ENCODE assay signal across 14 mouse cellular contexts in genomic region chr19:7729543-7729942, GRCm38 (mm10). TPM values are rescaled to one million over a fixed set of nuclear protein-coding genes. Genes with fewer than 3 reads are reported as not detected.
A peak's percentile ranks its signal among the peaks of the same experiment; 100 is the strongest.
DNase-seq lines count a peak whose midpoint lies in the region; ATAC-seq and TF ChIP-seq lines count a peak whose summit lies in the region.
"Had no signal": no experiment of that assay in that cellular context is flagged by ENCODE, and none has a peak within 500 bp of the region (broad histone marks: within the 10 kb centered on the region; RNA-seq: fewer than 3 reads in every experiment).

No protein-coding gene starts in this region.

- H3K4me2 ChIP-seq in lung, postnatal 0 days (replicated peaks; ENCODE audit: low read depth, low read length) = no peak overlapping the region
- H3K4me2 ChIP-seq: heart, embryonic 11.5 days; limb, embryonic 15.5 days; midbrain, embryonic 11.5 days; stomach, embryonic 15.5 days had no signal

- TF ChIP-seq CTCF in lung, postnatal 0 days (IDR thresholded peaks at IDR 0.05) = peak; percentile 21; the same call in 1 of the 2 replicates

- WGBS in lung, postnatal 0 days = 24% methylated on average over 1 of the region's 1 CpGs
- 45% methylated on average over 1 of the region's 1 CpGs for WGBS in midbrain, embryonic 10.5 days

- no peak overlapping the region for H3K9ac ChIP-seq in lung, postnatal 0 days (replicated peaks; ENCODE audit: low read depth)
- H3K9ac ChIP-seq: limb, embryonic 15.5 days; stomach, embryonic 15.5 days had no signal

- no peaks in the 10 kb centered on the region for H3K4me1 ChIP-seq in lung, postnatal 0 days (ENCODE audit: insufficient read depth, low read depth, low read length)
- H3K4me1 ChIP-seq in midbrain, embryonic 10.5 days = no peaks in the 10 kb centered on the region
- H3K4me1 ChIP-seq: limb, embryonic 15.5 days; stomach, embryonic 15.5 days had no signal

- ATAC-seq in lung, postnatal 0 days = no peak
- ATAC-seq: forebrain, embryonic 16.5 days; hindbrain, embryonic 16.5 days had no signal

- H3K9me3 ChIP-seq in lung, postnatal 0 days (ENCODE audit: low read length) = no peaks in the 10 kb centered on the region
- peaks cover 13% of the 10 kb centered on the region for H3K9me3 ChIP-seq in midbrain, embryonic 10.5 days (replicated peaks)
- H3K9me3 ChIP-seq: limb, embryonic 15.5 days; stomach, embryonic 15.5 days had no signal

- no peak overlapping the region for H3K27ac ChIP-seq in lung, postnatal 0 days (ENCODE audit: low read length)
- H3K27ac ChIP-seq in midbrain, embryonic 10.5 days (replicated peaks) = no peak overlapping the region
- H3K27ac ChIP-seq: limb, embryonic 15.5 days; stomach, embryonic 15.5 days had no signal

- DNase-seq in embryo, embryonic 10 days (ENCODE audit: low spot score) = peak; percentile 3
- DNase-seq in embryo, embryonic 9.5 days (ENCODE audit: extremely low spot score) = no peak
- no peak for DNase-seq in lung, postnatal 0 days (ENCODE audit: low spot score)
- DNase-seq in lung, postnatal 25 days (ENCODE audit: low spot score) = no peak
- peak; percentile 1 for DNase-seq in induced T-regulatory cell, adult 2 months (ENCODE audit: low read depth)
- DNase-seq in layer of hippocampus, postnatal 25 days (ENCODE audit: extremely low spot score in 1 of 2, low spot score in 1 of 2) = peak; percentile 11 to 51
- no peak for DNase-seq in thymus, adult 18-20 months
- DNase-seq in midbrain, embryonic 10.5 days (ENCODE audit: low spot score) = no peak

- no peaks in the 10 kb centered on the region for H3K27me3 ChIP-seq in lung, postnatal 0 days (replicated peaks; ENCODE audit: insufficient read depth, low read length)
- H3K27me3 ChIP-seq in midbrain, embryonic 10.5 days (ENCODE audit: low read depth, poor library complexity, severe bottlenecking) = no peaks in the 10 kb centered on the region
- H3K27me3 ChIP-seq: limb, embryonic 15.5 days; stomach, embryonic 15.5 days had no signal

- H3K4me3 ChIP-seq in lung, postnatal 0 days (ENCODE audit: low read depth, low read length) = no peak overlapping the region
- H3K4me3 ChIP-seq in midbrain, embryonic 10.5 days = no peak overlapping the region
- H3K4me3 ChIP-seq: limb, embryonic 15.5 days; stomach, embryonic 15.5 days had no signal

- no peaks in the 10 kb centered on the region for H3K36me3 ChIP-seq in lung, postnatal 0 days (ENCODE audit: insufficient read depth, low read length)
- H3K36me3 ChIP-seq in midbrain, embryonic 10.5 days = no peaks in the 10 kb centered on the region
- H3K36me3 ChIP-seq: limb, embryonic 15.5 days; stomach, embryonic 15.5 days had no signal

- TF ChIP-seq EP300 in lung, postnatal 0 days (IDR thresholded peaks at IDR 0.05) = no peak

RNA-seq across cellular contexts. Expression of gene Slc22a19, which starts 18.4 kb away (rescaled TPM):
- polyA plus RNA-seq in lung, postnatal 0 days (2015; fragmentation: Nextera tagmentation; extraction: Ambion mirVana) = 6.8 and 6.9 TPM in 2 replicates
- not detected for total RNA-seq in layer of hippocampus, postnatal 25 days (2021)
- not detected in 2 replicates for polyA plus RNA-seq in midbrain, embryonic 10.5 days (2016; fragmentation: Nextera tagmentation; extraction: Ambion mirVana)
- polyA plus RNA-seq: forebrain, embryonic 16.5 days; heart, embryonic 11.5 days; limb, embryonic 15.5 days; midbrain, embryonic 11.5 days; stomach, embryonic 15.5 days had no signal

Comparison
In these comparisons a context has a peak if more than half of its experiments do, and no peak if none do; other contexts are left out.
1. DNase-seq: peak in embryo, embryonic 10 days (single experiment), induced T-regulatory cell, adult 2 months (single experiment) and layer of hippocampus, postnatal 25 days (2 of 2); none in embryo, embryonic 9.5 days (single experiment), lung, postnatal 0 days (single experiment), lung, postnatal 25 days (single experiment), thymus, adult 18-20 months (0 of 2) and midbrain, embryonic 10.5 days (single experiment).